Mouse (Mus musculus): ENCODE data around the gene Mvd.

Mvd gene

DNA sequence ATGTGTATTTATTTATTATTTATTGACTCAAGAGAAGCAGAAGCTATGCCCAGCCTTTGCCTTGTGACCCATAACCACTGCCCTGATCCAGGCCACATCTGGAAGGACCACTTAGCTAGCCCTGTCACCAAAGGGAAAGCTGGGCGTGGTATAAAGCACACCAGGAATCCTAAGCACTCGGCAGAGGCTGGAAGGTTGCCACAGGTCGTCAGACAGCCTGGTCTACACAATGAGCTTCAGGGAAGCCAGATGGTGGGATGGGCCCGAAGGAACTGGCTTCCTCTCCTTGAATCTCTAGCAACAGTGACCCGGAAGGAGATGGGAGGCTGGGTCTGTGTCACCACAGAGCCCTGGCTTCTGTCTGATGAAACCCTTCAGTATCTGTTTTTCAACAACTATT is 19.6 kb downstream of the Mvd start:
- peak; percentile 76 for DNase-seq

DNA sequence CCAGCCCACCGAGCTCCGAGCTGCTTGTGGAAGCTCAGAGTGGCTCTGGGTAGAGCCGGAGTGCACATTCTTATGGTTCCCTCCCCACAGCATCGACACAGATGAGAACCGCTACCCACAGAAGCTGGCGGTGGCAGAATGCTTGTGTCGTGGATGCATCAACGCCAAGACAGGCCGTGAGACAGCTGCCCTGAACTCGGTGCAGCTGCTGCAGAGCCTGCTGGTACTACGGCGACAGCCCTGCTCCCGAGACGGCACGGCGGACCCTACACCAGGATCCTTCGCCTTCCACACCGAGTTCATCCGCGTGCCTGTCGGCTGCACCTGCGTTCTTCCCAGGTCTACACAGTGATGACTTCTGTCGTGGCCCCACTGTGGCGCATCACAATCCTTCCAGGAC is 20.0 kb downstream of the Mvd start:
- no peak for DNase-seq

GRCm38 (mm10) chr8:122421376-122422070 is 21.7 kb downstream of the Mvd start, which contains the start of gene Il17c:
Il17c (plus strand) TSS chr8:122422020.
- DNase-seq, result no peak

- peak; percentile 80 for DNase-seq
Measured at GRCm38 (mm10) chr8:122419881-122420555, 23.2 kb downstream of the Mvd start.

- DNase-seq, result no peak
Measured at GRCm38 (mm10) chr8:122415554-122415953, 27.7 kb downstream of the Mvd start.

DNA sequence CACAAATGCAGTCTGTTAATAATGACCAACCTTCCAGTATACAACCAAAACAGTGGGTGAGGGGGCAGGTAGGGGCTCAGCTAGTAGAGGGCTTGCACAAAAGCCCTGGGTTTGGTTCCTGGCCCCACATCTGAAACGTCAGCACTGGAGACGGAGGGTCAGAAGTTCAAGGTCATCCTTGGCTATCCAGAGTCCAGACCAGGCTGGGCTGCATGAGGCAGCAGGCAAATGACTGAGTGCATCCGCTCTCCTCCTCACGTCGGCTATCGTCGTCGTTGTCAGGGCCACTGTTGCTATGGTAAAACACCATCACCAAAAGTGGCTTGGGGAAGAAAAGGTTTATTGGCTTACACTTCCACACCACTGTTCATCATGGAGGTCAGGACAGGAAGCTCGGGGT is 28.9 kb downstream of the Mvd start:
- DNase-seq, result no peak

DNA sequence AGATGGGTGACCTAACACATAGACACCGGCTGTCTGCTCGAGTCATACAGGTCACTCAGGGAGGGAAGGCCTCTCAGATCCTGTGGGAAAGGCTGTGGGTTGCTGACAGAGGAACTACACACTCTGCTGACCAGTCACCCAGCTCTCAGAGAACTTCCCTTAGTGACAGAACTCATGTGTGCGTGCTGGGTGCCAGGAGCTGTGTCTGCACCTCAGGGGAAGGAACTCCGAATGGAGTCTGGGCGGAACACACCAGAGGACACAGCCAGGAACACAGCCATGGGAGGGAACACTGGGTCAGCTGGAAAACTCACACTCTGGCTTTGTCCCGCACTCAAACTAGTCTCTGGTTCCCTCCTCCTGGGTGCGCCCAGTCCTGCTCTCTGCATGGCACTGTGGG is 35.5 kb downstream of the Mvd start:
- no peak for DNase-seq

GRCm38 (mm10) chr8:122405146-122405805 is 37.9 kb downstream of the Mvd start:
- no peak for DNase-seq

- DNase-seq, result no peak
Measured at GRCm38 (mm10) chr8:122398186-122398585, 45.0 kb downstream of the Mvd start.

DNA sequence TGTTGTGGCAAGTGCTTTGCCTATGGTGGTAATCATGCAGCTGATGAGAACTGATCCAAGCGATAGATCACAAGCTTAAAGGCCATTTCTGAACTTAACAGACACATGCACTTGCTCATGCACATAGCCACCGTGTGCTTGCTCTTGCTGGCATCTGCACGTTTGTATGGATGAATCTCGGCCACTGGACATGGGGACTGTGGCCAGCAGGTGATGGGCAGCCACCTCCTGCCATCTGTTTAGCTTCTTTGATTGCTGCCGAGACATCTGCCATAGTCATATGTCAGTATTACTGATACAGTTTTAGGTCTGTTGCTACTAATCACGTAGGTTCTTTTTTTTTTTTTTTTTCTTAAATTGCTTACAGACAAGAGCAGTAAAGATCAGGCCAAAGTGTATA is 47.9 kb downstream of the Mvd start:
- no peak for DNase-seq

- no peak for DNase-seq
Measured at GRCm38 (mm10) chr8:122393717-122394116, 49.5 kb downstream of the Mvd start.

- no peak for DNase-seq
Measured at GRCm38 (mm10) chr8:122390758-122391157, 52.5 kb downstream of the Mvd start.

GRCm38 (mm10) chr8:122389357-122389756 is 53.9 kb downstream of the Mvd start:
- no peak for DNase-seq

All from lung, postnatal 10 days (tissue).